Mouse (Mus musculus): ENCODE results near the gene Smarca2. TPM values are rescaled to one million over a fixed set of nuclear protein-coding genes. Genes with fewer than 3 reads are reported as not detected.
A peak's percentile ranks its signal among the peaks of the same experiment; 100 is the strongest.

Smarca2 gene
- polyA plus RNA-seq, 1 experiment from 2014 or later = 36.3 TPM

DNA sequence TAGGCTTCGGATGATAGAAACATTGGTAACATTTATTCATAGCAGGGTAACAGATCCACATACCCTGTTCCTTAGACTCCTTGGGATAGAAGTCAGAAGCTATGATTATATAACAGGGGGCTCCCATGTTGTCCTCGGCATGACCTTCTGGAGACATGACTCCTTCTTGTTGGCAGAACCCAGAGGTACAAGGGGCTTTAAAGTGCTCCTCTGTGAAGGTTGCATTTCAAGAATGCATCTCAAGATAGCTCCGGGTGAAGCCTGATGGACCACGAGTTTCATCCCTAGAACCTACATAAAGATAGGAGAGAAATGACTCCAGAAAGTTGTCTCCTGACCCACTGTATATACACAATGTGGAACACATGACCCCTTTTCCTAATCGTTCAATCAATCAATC is 27.4 kb downstream of the Smarca2 start:
- Histone ChIP-seq H3K9ac (no peak overlapping the region), H3K27ac (no peak overlapping the region), H3K36me3 (no peaks in the 10 kb centered on the region), H3K4me2 (replicated peaks) (no peak overlapping the region), H3K9me3 (no peaks in the 10 kb centered on the region), H3K4me3 (replicated peaks) (no peak overlapping the region), H3K4me1 (replicated peaks) (0 out of 2 replicates have a peak, but pooled peaks cover 4% of the 10 kb centered on the region), H3K27me3 (replicated peaks) (no peaks in the 10 kb centered on the region)
- no peak for ATAC-seq
- 83% methylated on average over 5 of the region's 5 CpGs for WGBS

DNA sequence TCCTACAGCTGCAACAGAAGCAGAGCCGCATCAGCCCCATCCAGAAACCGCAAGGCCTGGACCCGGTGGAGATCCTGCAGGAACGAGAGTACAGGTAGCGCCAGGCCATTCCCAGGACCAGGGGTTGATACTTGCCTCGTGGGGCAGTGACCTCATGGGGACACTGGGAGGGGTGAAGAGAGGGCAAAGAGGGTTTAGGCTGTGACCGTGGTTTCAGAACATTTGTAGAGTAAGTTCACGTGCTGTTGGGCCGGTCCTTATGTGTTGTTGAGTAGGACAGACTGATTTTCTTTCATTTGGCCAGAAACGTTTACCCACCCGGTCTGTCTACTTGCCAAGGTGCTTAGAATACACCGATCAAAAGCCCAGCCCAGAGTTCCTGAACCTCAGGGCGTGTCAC is 35.7 kb downstream of the Smarca2 start:
- H3K36me3 ChIP-seq = no peaks in the 10 kb centered on the region
- H3K4me1 ChIP-seq (replicated peaks) = no peaks in the 10 kb centered on the region
- 92% methylated on average over 13 of the region's 13 CpGs for WGBS

DNA sequence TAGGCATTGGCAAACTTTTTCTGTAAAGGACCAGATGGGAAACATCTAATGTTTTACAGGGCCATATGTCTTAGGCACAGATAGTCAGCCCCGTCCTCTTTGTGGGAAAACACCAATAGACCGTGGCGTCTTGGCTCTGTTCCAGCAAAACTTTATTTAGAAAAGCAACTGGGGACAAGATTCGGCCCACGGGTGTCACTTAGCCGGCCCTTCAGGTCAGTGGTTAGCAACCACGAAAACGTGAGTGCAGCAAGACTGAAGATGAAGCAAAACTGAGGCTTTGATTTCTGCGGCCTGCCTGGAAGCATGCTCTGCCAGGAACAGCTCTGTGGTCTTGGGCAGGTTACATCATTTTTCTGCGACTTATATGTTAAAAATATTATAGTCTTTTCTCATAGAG is 36.4 kb downstream of the Smarca2 start:
- no peaks in the 10 kb centered on the region for H3K4me1 ChIP-seq (replicated peaks)
- H3K36me3 ChIP-seq = no peaks in the 10 kb centered on the region
- no peaks in the 10 kb centered on the region for H3K9me3 ChIP-seq
- no peak overlapping the region for H3K4me2 ChIP-seq (replicated peaks)
- H3K27me3 ChIP-seq (replicated peaks) = no peaks in the 10 kb centered on the region
- WGBS = 74% methylated on average over 10 of the region's 10 CpGs
- no peak for ATAC-seq
- H3K27ac ChIP-seq = no peak overlapping the region
- no peak overlapping the region for H3K9ac ChIP-seq
- no peak overlapping the region for H3K4me3 ChIP-seq (replicated peaks)

More for the DNA sequence above, 35.7 kb downstream of the Smarca2 start:
- no peaks in the 10 kb centered on the region for H3K9me3 ChIP-seq
- no peak overlapping the region for H3K27ac ChIP-seq
- no peak overlapping the region for H3K4me3 ChIP-seq (replicated peaks)
- H3K27me3 ChIP-seq (replicated peaks) = no peaks in the 10 kb centered on the region
- no peak overlapping the region for H3K9ac ChIP-seq
- no peak overlapping the region for H3K4me2 ChIP-seq (replicated peaks)
- ATAC-seq = no peak

DNA sequence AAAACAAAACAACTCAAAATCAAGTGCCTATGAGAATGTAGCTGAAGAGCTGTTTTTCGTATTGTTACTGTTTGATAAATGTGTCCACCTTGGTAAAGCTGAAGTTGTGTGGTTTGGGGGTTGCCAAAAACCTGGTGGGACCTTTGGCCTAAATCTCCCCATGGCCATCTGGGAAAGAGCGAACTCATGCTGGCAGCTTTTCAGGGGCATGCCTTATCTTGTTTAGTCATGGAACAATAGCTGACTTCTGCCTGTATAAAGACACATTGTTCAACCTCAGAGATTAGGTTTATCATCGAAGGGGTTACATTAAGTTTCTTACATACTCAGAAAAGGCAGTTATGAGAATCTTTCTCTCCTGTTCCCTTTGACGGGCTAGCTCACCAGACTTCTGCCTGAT is 38.2 kb downstream of the Smarca2 start:
- Histone ChIP-seq H3K4me1 (replicated peaks) (no peaks in the 10 kb centered on the region), H3K4me3 (replicated peaks) (no peak overlapping the region), H3K9ac (no peak overlapping the region), H3K27me3 (replicated peaks) (no peaks in the 10 kb centered on the region), H3K4me2 (replicated peaks) (no peak overlapping the region), H3K27ac (no peak overlapping the region), H3K36me3 (no peaks in the 10 kb centered on the region), H3K9me3 (no peaks in the 10 kb centered on the region)
- no peak for ATAC-seq
- 69% methylated on average over 4 of the region's 4 CpGs for WGBS

DNA sequence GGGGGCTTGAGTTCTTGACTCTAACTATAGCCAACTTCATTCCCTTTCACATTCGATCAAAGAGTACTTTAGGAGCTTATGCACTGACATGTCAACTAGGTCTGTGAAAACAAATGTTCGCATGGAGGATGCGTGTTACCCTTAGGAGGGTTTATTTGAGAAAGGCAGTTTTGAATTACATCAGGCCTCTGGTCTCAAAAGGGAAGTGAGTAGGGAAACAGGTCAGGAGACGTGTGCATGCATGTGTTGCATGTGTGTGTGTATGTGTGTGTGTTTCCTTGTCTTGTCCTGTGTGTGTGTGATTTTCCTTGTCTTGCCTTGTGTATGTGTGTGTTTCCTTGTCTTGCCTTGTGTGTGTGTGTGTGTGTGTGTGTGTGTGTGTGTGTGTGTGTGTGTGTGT is 39.1 kb downstream of the Smarca2 start:
- H3K9ac ChIP-seq = no peak overlapping the region
- no peaks in the 10 kb centered on the region for H3K9me3 ChIP-seq
- no peaks in the 10 kb centered on the region for H3K4me1 ChIP-seq (replicated peaks)
- H3K4me2 ChIP-seq (replicated peaks) = no peak overlapping the region
- no peak overlapping the region for H3K4me3 ChIP-seq (replicated peaks)
- no peak overlapping the region for H3K27ac ChIP-seq
- no peaks in the 10 kb centered on the region for H3K36me3 ChIP-seq
- WGBS = 78% methylated on average over 4 of the region's 4 CpGs
- ATAC-seq = no peak
- H3K27me3 ChIP-seq (replicated peaks) = no peaks in the 10 kb centered on the region

DNA sequence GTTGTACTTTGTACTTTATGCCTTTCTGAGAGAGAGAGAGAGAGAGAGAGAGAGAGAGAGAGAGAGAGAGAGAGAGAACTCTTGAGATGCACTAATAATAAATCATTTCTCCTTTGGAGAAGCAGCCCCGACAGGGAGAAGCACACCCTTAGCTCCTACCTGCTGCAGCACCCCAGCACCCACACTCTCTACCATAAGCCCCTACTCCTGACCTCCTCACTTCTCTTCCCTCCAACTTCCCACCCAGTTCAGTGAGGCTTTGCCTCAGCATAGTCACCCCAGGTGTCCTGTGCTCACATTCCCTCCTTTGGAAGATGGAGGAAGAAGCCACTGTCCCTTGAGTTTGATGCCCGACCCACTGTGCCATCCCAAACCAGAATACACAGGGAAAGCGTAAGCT is 40.2 kb downstream of the Smarca2 start:
- H3K4me3 ChIP-seq (replicated peaks) = no peak overlapping the region
- no peak overlapping the region for H3K4me2 ChIP-seq (replicated peaks)
- no peak overlapping the region for H3K9ac ChIP-seq
- H3K4me1 ChIP-seq (replicated peaks) = no peaks in the 10 kb centered on the region
- H3K9me3 ChIP-seq = no peaks in the 10 kb centered on the region
- no peak for ATAC-seq
- H3K27ac ChIP-seq = no peak overlapping the region
- H3K27me3 ChIP-seq (replicated peaks) = no peaks in the 10 kb centered on the region
- 72% methylated on average over 3 of the region's 3 CpGs for WGBS
- H3K36me3 ChIP-seq = 0 out of 2 replicates have a peak, but pooled peaks cover 4% of the 10 kb centered on the region

DNA sequence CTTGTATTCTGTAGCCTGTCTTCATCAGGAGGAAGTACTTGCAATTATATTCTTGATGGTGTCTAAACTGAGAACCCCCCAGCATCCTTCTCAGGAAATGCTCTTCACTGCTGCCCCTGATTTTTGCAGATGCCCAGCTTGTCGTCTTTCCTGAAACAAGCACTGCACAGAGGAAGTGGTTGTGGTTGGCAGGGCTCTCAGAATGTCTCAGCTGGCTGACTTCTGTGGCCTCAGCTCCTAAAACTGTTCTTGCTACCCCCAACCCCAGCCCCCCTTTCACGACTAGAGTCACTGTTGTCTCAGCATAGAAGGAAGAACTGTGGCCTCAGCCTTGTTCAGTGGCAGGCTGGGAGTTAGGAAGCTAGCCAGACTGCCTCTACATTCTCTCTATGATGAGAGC is 41.3 kb downstream of the Smarca2 start:
- Histone ChIP-seq H3K4me3 (replicated peaks) (no peak overlapping the region), H3K4me1 (replicated peaks) (no peaks in the 10 kb centered on the region), H3K9me3 (no peaks in the 10 kb centered on the region), H3K9ac (no peak overlapping the region), H3K36me3 (0 out of 2 replicates have a peak, but pooled peaks cover 4% of the 10 kb centered on the region), H3K27me3 (replicated peaks) (no peaks in the 10 kb centered on the region), H3K27ac (no peak overlapping the region), H3K4me2 (replicated peaks) (no peak overlapping the region)
- ATAC-seq = no peak
- WGBS = 53% methylated on average over 2 of the region's 2 CpGs

DNA sequence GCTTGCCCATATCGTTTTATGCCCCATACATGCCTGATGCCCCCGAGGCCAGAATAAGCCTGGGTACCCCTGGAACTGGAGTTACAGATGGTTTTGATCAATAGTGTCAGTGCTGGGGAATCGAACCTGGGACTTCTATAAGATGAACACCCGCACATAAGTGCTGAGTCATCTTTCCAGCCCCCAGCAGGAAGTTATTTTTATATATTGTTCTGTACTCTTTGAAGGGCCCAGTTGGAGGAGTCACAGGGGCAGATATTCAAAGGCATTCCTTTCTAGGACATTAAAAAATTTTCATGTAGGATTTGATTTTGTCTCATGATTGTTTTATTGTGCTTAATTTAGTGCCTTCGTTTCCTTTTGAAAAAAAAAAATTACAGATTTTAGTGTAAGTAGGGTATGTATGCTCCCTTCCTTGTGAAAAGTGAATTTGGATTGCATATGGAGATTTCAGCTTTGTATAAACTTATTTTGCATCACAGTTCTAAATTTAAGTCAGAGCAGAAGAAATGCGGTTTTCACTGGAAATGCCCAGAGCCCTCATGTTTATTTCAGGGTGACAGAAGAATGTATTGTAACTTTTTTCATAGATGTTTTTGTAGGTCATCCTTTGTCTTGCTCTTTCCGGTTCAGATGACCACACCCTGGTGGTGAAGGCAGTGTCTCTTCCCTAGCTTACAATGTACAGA is 45.9 kb downstream of the Smarca2 start:
- Histone ChIP-seq H3K36me3 (0 out of 2 replicates have a peak, but pooled peaks cover 4% of the 10 kb centered on the region), H3K27me3 (replicated peaks) (no peaks in the 10 kb centered on the region), H3K4me2 (replicated peaks) (no peak overlapping the region), H3K9ac (no peak overlapping the region), H3K9me3 (no peaks in the 10 kb centered on the region), H3K4me1 (replicated peaks) (no peaks in the 10 kb centered on the region), H3K27ac (no peak overlapping the region), H3K4me3 (replicated peaks) (no peak overlapping the region)
- no peak for ATAC-seq
- WGBS = 87% methylated on average over 7 of the region's 7 CpGs

DNA sequence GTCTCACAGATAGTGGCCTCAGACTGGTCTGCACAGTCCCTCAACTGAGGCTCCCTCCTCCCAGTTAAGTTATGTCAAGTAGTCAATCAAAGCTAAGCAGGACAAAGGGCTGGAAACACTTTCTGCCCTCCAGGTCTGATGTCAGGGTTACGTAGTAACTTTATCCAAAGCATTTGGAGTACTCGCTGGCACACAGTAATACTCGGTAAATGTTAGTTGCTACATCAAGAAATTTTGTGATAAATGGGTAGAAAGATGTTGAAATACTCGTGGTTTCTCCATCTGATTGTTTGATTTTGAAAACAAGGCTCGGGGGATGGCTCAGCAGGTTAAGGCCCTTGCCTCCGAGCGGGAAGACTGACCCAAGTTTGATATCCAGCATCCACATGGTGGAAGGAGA is 53.5 kb downstream of the Smarca2 start:
- no peaks in the 10 kb centered on the region for H3K36me3 ChIP-seq
- 82% methylated on average over 7 of the region's 7 CpGs for WGBS
- H3K27ac ChIP-seq = no peak overlapping the region
- H3K27me3 ChIP-seq (replicated peaks) = no peaks in the 10 kb centered on the region
- no peaks in the 10 kb centered on the region for H3K9me3 ChIP-seq
- H3K9ac ChIP-seq = no peak overlapping the region
- H3K4me1 ChIP-seq (replicated peaks) = no peaks in the 10 kb centered on the region
- no peak for ATAC-seq
- H3K4me3 ChIP-seq (replicated peaks) = no peak overlapping the region
- no peak overlapping the region for H3K4me2 ChIP-seq (replicated peaks)

DNA sequence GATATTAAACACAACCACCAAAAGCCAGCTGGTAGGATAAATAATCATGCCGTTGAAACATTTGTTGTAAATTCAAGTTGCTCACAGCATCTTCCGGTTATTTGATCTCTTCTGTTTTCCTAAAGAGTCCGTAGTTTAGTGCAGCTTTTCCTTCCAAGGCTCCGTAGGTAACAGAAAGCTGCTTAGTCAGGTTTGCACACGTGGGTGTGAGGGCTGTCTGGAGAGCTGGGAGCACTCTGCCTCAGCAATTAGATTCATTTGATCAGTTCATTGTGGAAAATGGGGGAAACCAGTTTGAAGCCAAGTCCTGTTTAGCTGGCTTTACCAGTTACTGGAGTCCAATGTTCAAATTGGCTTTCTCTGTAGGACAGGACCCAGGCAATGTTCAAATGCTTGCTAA is 55.1 kb downstream of the Smarca2 start:
- no peak overlapping the region for H3K27ac ChIP-seq
- WGBS = 70% methylated on average over 5 of the region's 5 CpGs
- peak; percentile 56 for ATAC-seq

DNA sequence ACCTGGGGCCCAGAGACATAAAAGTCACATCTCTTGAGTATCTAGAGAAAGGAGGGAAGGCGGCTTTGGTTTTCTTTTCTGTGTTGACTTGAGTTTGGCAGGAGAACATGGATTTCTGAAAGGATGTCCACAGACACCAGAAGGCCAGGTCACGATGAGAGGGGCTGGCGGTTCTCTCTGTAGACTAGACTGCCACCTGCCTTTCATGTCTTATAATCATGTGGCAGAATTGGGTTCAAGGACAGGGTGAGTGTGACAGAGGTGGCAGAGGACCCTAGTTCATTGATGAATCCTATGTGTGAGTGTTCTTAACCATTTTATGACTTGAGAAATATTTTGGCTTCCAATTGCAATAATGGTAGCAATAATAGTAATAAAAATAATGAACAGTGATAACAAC is 56.3 kb downstream of the Smarca2 start:
- ATAC-seq = no peak
- WGBS = 96% methylated on average over 3 of the region's 3 CpGs

More for the DNA sequence above, 55.1 kb downstream of the Smarca2 start:
- Histone ChIP-seq H3K9me3 (no peaks in the 10 kb centered on the region), H3K4me1 (replicated peaks) (no peaks in the 10 kb centered on the region), H3K9ac (no peak overlapping the region), H3K27me3 (replicated peaks) (no peaks in the 10 kb centered on the region), H3K36me3 (no peaks in the 10 kb centered on the region), H3K4me3 (replicated peaks) (no peak overlapping the region), H3K4me2 (replicated peaks) (no peak overlapping the region)

DNA sequence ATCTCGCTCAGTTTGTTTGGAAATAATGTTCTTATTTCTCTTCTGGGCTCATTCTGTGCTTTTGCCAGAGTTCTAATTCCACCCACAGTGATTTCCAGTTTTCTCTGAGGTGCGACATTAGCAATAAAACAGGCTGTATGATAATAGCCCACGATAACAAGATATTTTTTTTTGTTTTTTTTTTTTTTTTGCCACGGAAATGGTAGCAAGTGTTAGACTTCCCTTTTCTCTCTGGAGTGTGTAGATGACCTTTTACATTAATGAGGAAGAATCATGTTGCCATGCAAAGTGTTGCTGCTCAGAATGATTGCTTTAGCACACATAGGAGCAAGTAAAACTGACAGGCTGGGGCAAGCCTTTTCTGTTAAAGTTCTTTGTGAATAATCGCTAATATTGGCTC is 61.5 kb downstream of the Smarca2 start:
- no peak for ATAC-seq
- no peak overlapping the region for H3K4me3 ChIP-seq (replicated peaks)
- no peaks in the 10 kb centered on the region for H3K9me3 ChIP-seq
- no peaks in the 10 kb centered on the region for H3K36me3 ChIP-seq
- no peak overlapping the region for H3K9ac ChIP-seq
- no peaks in the 10 kb centered on the region for H3K4me1 ChIP-seq (replicated peaks)
- 75% methylated on average over 5 of the region's 5 CpGs for whole genome bisulfite sequencing
- H3K27me3 ChIP-seq (replicated peaks) = no peaks in the 10 kb centered on the region
- no peak overlapping the region for H3K4me2 ChIP-seq (replicated peaks)
- no peak overlapping the region for H3K27ac ChIP-seq

More for the DNA sequence above, 56.3 kb downstream of the Smarca2 start:
- Histone ChIP-seq H3K27ac (no peak overlapping the region), H3K36me3 (no peaks in the 10 kb centered on the region), H3K27me3 (replicated peaks) (no peaks in the 10 kb centered on the region), H3K4me2 (replicated peaks) (no peak overlapping the region), H3K9me3 (no peaks in the 10 kb centered on the region), H3K4me1 (replicated peaks) (no peaks in the 10 kb centered on the region), H3K9ac (no peak overlapping the region), H3K4me3 (replicated peaks) (no peak overlapping the region)

DNA sequence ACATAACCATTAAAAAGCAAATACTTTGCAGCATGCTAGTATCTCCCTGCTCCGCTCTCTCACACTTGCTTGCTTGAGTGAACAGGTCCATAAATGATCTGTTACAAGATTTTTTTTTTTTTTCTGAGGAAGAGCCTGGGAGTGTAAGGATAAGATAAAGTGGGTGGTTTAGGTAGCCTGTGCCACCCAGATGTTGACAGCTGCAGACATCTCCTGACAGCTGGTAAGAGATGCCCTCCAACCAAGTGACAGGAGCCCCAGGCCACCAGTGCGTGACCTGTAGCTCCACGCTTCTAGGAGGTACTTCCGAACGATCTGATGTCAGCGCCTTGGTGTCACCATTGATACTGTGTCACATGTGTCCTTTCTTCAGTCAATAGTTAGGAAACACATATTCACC is 65.2 kb downstream of the Smarca2 start:
- H3K27ac ChIP-seq = no peak overlapping the region
- no peak for ATAC-seq

More for the DNA sequence above, 65.2 kb downstream of the Smarca2 start:
- Histone ChIP-seq H3K9ac (no peak overlapping the region), H3K4me2 (replicated peaks) (no peak overlapping the region), H3K9me3 (no peaks in the 10 kb centered on the region), H3K4me1 (replicated peaks) (no peaks in the 10 kb centered on the region), H3K36me3 (0 out of 2 replicates have a peak, but pooled peaks cover 2% of the 10 kb centered on the region), H3K4me3 (replicated peaks) (no peak overlapping the region), H3K27me3 (replicated peaks) (no peaks in the 10 kb centered on the region)
- WGBS = 95% methylated on average over 6 of the region's 6 CpGs

Measured in intestine, embryonic 15.5 days (tissue).